Mouse (Mus musculus): Measurements from ENCODE around the gene Ddah1. TPM values are rescaled to one million over a fixed set of nuclear protein-coding genes. Genes with fewer than 3 reads are reported as not detected.

Gene Ddah1
- 10 to 100 TPM; 51.8 to 52.9 TPM for total RNA-seq (2021)
- long read RNA-seq, experiment 1, transcript Ddah1-201 (6 exons, 3,764 nt) = major isoform, 61 of 70 reads
- long read RNA-seq, experiment 1, partial matches to known transcripts = 2 of 70 reads
- long read RNA-seq, experiment 1, other reads (novel, unspliced or antisense) = 7 of 70 reads
- long read RNA-seq, experiment 2, transcript Ddah1-201 (6 exons, 3,764 nt) = major isoform, 78 of 84 reads
- long read RNA-seq, experiment 2, partial matches to known transcripts = 3 of 84 reads
- long read RNA-seq, experiment 2, other reads (novel, unspliced or antisense) = 3 of 84 reads

DNA sequence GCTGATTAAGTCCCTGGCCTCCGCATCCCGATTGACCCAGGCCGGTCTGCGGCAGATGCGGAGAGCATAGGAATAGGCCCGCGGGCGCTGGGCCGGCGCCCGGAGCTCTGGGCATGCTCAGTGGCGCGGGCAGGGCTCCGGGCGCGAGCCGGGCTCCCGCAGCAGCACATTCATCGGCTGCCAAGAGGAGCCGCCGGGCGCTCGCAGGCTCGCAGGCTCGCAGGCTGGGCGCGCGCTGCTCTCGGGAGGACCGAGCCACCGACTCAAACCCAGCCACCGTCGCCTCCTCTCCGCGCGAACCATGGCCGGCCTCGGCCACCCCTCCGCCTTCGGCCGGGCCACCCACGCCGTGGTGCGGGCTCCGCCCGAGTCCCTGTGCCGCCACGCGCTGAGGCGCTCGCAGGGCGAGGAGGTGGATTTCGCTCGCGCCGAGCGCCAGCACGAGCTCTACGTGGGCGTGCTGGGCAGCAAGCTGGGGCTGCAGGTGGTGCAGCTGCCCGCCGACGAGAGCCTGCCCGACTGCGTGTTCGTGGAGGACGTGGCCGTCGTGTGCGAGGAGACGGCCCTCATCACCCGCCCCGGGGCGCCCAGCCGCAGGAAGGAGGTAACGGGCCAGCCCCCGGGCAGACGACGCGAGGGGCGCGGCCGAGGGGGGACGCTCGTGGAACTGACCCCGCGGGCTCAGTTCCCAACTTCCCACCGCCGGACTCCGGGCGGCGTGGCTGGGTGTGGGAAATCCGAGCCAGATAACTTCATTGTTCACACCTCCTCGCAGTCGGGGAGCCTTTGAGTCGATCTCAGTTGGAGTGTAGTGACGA is at the start of gene Ddah1:
Gene Ddah1, plus strand, starts transcription at position 115 of the 818 bp plus-strand sequence.
- peak; percentile 44 to 47 for DNase-seq (ENCODE audit: low spot score in 2 of 2)
- TF ChIP-seq CTCF (conservative IDR thresholded peaks at IDR 0.05) = 0 out of 2 replicates have a peak, but pooled peaks have one; percentile 3
- H3K27ac ChIP-seq = peak within 1 kb of the TSS; percentile 88
- peak within 1 kb of the TSS; percentile 68 for H3K4me3 ChIP-seq

DNA sequence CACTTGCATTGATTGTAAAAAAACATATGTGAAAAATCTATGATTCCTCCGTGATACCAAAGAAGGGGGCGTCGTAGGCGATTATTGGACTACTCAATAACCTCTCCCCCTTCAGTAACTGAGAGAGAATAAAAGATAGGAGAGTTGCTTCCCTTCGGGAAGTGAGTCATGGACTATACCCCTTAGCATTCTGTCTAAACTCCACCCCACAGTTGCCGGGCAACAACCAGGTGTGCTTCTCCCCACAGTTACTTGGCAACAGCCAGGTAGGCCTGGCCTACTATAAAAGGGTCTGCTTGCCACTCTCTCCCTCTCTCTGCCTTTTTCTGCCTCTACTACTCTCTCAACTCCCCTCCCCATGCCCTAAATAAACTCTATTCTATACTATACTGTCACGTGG is 42.6 kb upstream of the Ddah1 start:
- Histone ChIP-seq H3K27ac (no peak overlapping the region), H3K4me3 (no peak overlapping the region)
- DNase-seq (ENCODE audit: low spot score in 2 of 2) = no peak
- no peak for TF ChIP-seq CTCF (conservative IDR thresholded peaks at IDR 0.05)

DNA sequence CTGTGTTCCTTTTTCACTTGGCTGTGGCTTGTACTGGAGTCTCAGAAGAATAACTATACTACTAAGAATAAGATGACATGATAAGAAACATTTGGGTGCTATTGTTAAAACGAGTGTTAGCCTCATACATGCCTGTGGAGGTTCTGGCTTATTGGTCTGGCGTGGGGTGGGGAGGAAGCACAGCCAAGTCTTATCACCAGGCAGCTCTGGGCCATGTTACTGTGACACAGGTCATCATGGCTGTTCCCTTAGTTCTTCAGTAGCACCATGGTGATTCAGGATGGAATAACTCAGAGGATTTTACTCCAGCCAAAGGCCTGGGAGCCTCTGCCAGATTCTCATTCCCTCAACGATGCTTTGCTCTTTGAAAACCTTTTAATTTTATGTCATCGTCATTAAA is 38.8 kb upstream of the Ddah1 start:
- no peak for TF ChIP-seq CTCF (conservative IDR thresholded peaks at IDR 0.05)
- DNase-seq (ENCODE audit: low spot score in 2 of 2) = no peak
- Histone ChIP-seq H3K4me3 (no peak overlapping the region), H3K27ac (no peak overlapping the region)

DNA sequence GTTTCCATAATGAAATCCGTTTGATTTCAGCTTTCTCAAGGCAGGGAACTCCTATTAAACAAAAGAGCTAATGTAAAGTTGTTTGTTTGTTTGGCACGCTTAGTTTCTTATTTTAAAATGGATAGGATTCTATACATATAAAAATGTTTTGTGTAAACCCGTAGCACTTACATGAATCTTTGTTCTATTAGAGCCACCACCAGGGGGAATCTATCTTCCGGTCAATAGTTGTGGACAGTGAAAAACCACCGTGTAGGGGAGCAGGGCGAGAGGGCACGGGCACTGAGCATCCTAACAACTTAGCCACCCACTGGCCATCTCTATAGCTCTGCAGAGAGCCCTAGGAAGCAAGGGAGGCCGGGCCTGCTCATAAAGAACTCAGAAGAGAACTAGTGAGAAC is 33.4 kb upstream of the Ddah1 start:
- Histone ChIP-seq H3K4me3 (no peak overlapping the region), H3K27ac (no peak overlapping the region)
- peak; percentile 48 for TF ChIP-seq CTCF (conservative IDR thresholded peaks at IDR 0.05)
- no peak for DNase-seq (ENCODE audit: low spot score in 2 of 2)

DNA sequence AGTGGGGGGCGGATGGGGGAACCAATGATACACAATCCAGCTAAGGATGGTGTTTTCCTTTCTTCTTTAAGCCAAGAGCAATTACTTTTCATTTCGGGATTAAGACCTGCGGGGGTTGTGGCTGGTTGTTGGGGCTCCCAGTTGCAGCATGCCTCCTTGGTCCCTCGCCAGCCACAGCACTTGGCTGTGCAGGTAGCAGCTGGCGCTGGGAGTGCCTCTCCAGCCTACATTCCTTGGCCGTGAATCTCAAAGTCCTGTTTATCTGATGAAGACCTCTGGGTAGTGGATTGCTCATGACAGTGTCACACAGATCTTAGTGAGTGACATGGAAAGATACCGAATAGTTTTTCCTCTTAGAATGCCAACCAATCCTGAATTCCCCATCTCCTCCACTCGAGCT is 30.1 kb upstream of the Ddah1 start:
- DNase-seq (ENCODE audit: low spot score in 2 of 2) = no peak
- no peak for TF ChIP-seq CTCF (conservative IDR thresholded peaks at IDR 0.05)
- Histone ChIP-seq H3K27ac (no peak overlapping the region), H3K4me3 (no peak overlapping the region)

DNA sequence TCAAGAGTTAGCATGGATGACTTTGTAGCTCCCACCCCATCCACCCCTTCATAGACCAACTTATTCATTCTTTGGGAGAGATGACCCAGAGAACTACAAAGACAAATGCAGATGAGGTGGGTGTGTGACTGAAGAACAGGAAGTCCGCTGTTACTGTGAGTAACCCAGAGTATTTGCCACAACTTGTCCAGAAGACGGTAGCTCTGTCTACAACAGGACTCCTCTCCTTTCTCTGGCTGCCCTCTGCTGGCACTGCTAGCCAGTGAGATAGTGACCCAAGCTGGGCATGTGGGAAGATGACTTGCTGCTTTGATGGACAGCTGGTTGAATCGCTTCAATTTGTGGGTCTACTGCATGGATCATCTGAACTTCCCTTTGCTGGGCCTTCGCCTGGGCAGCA is 28.9 kb upstream of the Ddah1 start:
- H3K4me3 ChIP-seq = no peak overlapping the region
- TF ChIP-seq CTCF (conservative IDR thresholded peaks at IDR 0.05) = peak; percentile 68
- no peak for DNase-seq (ENCODE audit: low spot score in 2 of 2)
- no peak overlapping the region for H3K27ac ChIP-seq

DNA sequence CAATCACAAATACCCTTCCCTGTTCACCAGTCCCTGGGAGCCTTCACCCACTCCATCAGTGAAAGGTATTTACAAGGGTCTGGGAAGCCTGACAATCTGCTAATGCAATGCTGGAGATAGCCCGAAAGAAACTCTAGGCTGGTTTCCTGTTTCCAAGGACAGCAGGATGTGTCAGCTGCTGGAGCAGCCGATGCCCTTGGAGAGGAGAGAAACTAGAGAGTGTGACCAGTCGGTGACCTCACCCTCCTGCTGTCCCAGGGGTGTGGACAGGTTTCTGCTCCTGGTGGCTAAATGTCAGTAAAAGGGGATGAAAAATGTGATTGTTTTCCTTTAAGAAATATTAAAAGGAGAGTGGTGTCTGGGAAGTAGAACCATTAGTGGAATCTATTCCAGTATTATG is 28.4 kb upstream of the Ddah1 start:
- Histone ChIP-seq H3K27ac (no peak overlapping the region), H3K4me3 (no peak overlapping the region)
- TF ChIP-seq CTCF (conservative IDR thresholded peaks at IDR 0.05) = no peak
- no peak for DNase-seq (ENCODE audit: low spot score in 2 of 2)

DNA sequence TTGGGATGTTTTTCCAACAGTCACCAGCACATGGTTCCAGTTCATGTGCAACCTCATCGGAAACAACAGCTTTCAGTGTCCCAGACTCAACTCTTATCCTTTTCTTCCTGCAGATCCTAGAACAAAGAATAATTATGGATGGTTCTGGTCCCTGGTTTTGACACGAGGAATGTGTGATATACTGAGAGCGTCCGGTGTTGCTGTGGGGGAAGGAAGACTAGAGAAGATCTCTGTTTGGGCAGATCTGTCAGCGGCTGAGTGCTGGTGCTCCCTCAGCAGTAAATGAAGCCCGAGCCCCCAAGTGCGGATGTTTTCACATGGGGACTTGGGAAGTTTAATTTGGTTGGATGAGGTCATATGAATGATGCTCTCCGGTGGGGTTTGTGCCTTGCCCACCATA is 23.6 kb upstream of the Ddah1 start:
- H3K4me3 ChIP-seq = no peak overlapping the region
- no peak overlapping the region for H3K27ac ChIP-seq
- no peak for TF ChIP-seq CTCF (conservative IDR thresholded peaks at IDR 0.05)
- DNase-seq (ENCODE audit: low spot score in 2 of 2) = no peak

DNA sequence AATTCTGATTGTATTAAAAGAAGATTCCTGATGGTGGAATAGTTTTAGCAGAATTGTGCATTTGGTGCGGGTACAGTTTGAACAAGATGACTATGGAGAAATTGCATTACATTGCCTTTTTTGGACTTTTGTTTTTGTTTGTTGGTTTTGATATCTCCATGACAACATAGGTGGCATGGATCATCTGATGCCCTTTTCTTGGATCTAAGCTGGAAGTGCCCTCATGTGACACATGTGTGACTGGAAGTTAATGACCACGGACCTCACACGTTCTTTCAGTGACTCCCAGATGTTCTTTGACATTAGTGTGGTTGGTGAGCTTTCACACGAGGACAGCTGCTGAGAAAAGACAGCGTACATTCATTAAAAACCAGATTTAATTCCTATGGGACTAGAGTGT is 21.9 kb upstream of the Ddah1 start:
- no peak for TF ChIP-seq CTCF (conservative IDR thresholded peaks at IDR 0.05)
- no peak overlapping the region for H3K4me3 ChIP-seq
- H3K27ac ChIP-seq = no peak overlapping the region
- no peak for DNase-seq (ENCODE audit: low spot score in 2 of 2)

DNA sequence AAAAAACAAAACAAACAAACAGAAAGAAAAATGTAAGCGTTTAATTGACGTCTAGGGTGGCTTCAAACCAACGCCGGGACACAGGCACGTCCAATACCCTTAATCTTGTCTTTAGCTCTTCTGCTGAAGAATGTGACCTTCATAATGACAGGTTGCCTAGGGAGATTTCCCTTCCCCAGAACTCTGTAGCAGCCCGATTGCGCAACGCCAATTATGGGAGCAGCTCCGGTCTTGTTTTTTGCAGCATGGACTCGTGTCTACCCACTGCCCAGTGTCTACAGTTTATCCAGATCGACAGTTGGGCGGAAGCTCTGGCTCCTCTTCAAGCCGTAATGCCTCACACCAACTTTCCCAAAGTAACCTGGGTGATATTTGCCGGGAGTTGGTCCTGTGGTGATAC is 19.8 kb upstream of the Ddah1 start:
- no peak for TF ChIP-seq CTCF (conservative IDR thresholded peaks at IDR 0.05)
- DNase-seq (ENCODE audit: low spot score in 2 of 2) = no peak
- no peak overlapping the region for H3K27ac ChIP-seq
- no peak overlapping the region for H3K4me3 ChIP-seq

DNA sequence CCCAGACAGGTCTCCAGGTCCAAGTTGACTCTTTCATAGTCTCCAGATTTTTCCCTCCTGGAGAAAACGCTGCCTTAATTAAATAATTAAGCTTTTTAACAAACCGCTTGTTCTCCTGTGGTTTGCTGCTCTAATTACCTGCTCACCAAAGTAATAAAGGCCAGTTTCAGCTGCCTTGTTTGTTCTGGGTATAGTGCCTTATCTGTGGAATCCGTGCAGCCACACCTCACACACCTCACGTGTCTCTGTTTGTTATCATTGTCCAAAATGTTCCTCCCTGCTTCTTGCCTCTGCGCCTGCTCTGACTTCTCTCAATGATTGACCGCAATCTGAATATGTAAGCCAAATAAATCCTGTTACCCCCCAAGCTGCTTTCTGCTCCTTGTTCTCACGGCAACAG is 18.6 kb upstream of the Ddah1 start:
- H3K4me3 ChIP-seq = no peak overlapping the region
- DNase-seq (ENCODE audit: low spot score in 2 of 2) = no peak
- TF ChIP-seq CTCF (conservative IDR thresholded peaks at IDR 0.05) = no peak
- H3K27ac ChIP-seq = no peak overlapping the region

DNA sequence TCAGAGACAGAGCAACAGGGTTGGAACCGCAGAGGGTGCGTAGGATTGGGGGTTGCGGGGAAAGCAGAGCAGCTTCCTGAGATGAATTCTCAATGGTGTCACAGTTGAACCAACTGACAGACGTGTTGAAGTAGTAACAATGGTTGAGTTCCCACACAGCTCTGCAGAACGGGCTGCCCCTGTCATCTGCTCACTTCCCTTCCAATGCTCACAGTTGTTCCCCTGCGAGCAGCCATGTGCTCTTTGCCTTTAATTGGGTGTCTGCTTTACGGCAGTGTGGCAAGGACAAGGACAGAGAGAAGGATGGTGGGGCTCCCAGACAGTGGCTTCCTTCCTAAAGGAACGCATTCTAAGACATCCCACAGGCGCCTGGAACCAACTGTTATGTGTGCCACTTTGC is 15.4 kb upstream of the Ddah1 start:
- peak; percentile 27 to 45 for DNase-seq (ENCODE audit: low spot score in 2 of 2)
- TF ChIP-seq CTCF (conservative IDR thresholded peaks at IDR 0.05) = no peak
- Histone ChIP-seq H3K27ac (no peak overlapping the region), H3K4me3 (no peak overlapping the region)

DNA sequence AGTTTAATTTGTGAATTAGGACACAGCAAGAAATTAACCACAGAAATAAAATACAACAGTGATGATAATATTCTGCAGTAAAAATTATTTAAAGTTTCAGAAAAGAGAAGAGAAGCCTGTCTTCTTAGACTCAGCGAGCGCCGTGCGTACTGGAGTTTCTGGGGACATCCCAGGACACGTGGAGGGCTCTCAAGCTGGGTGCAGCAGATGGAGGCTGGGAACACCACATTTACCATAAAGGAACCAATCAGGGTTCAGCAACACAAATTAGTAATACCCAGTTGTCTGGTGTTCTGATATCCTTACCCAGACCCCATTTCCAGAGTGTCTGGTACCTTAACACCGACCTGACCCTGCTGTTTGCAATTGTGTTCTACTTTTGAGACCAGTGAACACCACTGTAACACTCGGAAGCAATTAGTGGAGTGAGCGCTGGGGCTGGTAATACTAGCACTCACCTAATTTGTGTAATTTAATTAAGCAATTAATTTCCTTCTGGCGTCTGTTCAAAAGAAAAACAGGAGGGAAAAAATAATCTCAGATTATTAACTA is 14.9 kb upstream of the Ddah1 start:
- H3K27ac ChIP-seq = no peak overlapping the region
- no peak overlapping the region for H3K4me3 ChIP-seq
- TF ChIP-seq CTCF (conservative IDR thresholded peaks at IDR 0.05) = no peak
- no peak for DNase-seq (ENCODE audit: low spot score in 2 of 2)

Measured in layer of hippocampus, adult 2 months (tissue).